Mouse (Mus musculus): Measurements from ENCODE around the gene Wnk1.
"Not testable (repeated sequence)": the region's sequence is repeated elsewhere in the genome, so short reads cannot be mapped to it uniquely, and the experiment has no call there.

Wnk1 gene

DNA sequence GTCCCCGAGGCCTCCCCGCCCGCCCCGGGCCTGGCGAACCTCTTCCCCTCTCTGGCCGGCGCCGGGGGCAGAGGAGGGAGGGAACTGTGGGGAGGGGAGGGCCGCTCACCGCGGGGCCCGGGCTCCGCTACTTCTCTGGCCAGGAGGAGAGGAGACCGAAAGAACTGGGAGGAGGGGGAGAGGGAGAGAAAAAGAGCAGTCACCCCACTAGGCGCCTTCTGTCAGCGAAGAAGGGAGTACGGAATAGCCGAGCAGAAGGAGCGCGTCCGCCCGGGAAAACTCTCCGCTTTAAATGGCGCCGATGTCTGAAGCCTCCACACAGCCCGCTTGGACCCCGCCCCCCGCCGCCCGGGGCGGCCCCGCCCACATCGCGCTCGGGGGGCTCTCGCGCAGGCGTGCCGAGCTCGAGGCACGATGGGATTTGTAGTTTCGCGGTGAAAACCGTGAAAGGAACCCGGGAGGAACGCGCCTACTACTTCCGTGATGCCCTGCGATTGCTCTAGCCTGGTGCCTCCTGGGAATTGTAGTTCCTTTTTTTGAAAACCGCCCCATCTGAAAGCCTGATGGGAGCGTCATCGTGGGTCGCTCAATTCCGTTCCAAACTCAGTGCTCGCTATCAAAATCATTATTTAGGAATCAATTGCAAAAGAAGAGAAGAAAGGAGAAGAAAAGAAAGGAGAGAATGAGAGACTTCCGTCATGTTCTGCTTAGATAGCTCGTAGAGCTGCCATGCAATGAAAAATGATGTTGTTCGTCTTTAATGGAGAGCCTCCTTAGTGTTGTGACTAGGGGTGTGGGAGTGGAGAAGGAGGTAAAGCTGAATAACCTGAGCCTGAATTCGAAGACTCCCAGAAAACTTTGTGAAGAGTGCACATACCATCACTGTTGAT, at the start of gene Wnk1:
TSS of gene Wnk1 (minus strand) at position 307 of the 890 bp plus-strand sequence.
- DNase-seq (ENCODE audit: low read depth), result peak; percentile 99

DNA sequence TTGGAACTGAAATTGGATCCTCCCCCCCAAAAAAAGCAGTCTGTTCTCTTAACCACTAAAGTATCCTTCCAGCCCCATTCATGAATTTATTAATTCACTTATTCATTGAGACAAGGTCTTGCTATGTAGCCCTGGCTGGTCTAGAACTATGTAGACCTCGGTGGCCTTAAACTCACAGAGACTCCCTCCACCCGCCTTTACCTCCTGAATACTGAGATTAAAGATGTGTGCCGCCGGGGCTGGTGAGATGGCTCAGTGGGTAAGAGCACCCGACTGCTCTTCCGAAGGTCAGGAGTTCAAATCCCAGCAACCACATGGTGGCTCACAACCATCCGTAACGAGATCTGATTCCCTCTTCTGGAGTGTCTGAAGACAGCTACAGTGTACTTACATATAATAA, 48.6 kb upstream of the Wnk1 start:
- DNase-seq (ENCODE audit: low read depth), result not testable (repeated sequence)

DNA sequence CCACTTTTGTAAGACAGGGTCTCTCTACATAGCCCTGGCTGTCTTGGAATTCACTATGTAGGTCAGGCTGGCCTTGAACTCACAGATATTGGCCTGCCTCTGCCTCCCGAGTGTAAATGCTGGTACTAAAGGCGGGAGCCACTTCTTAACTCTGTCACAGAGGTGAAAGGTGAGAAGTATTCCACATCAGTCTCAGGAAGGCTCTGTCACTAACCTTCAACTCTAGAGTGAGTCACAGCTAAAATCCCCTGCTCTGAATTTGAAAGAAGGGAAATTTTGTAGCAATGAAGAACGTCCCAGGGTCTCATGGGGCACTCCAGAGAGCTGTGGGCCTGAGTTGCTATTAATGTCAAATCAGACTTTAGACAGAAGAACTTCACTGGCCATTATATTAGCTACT, 47.4 kb upstream of the Wnk1 start:
- peak; percentile 75 for DNase-seq (ENCODE audit: low read depth)

DNA sequence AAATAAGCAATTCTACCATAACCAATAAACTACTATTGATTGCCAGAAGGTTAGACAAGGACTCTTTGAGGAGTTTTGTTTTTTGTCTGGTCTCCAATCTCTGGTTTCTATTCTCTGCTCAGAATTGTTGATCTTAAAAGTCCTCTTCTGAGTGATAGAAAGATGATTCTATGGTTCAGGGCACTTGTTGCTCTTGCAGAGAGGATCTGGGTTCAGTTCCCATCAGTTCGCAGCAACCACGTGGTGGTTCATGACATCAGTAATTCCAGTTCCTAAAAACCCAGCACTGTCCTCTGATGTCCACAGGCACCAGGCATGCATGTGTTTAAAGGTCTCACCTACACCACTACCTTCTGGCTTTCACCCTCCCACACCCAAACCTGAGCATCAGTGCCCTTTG, 46.5 kb upstream of the Wnk1 start:
- peak; percentile 55 for DNase-seq (ENCODE audit: low read depth)

DNA sequence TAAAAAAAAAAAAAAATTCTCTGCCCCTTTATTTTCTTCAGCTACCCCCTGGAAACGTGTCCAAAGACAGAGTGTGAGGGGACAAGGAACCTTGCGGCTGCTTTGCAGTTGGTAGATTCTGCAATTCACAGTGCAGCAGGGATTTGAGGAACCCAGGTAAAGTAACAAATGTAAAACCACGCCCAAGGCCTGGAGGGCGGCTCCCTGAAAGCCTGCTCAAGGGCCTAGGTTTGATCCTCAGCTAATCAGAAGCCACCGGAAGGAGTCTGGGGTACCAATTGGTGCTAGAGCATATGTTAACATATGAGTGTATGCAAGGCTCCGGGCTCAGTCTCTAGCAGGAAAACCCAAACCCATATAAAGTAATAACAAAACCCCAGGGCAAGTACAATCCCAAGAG, 45.0 kb upstream of the Wnk1 start:
- DNase-seq (ENCODE audit: low read depth), result peak; percentile 90

DNA sequence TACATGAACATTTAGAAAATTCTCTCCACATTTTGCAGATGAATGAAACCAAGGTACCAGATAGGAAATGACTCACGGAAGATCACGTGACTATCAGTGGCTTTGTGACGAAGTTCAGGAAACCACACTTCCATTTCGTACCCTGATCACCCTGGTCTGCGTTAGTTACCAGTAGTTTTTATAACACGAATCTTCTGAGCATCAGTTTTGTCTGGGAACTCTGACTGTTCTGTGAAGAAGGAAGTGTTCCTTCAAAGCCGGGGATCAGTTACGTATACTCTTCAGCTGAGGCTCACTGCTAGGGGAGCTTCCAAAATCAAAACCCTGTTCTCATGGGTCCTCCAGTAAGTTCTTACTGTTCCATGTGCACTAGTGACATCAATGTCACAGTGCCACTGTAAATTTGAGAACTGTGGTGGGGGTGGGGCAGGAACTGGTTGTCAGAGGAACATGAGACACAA, 44.5 kb upstream of the Wnk1 start:
- peak; percentile 98 for DNase-seq (ENCODE audit: low read depth)

DNA sequence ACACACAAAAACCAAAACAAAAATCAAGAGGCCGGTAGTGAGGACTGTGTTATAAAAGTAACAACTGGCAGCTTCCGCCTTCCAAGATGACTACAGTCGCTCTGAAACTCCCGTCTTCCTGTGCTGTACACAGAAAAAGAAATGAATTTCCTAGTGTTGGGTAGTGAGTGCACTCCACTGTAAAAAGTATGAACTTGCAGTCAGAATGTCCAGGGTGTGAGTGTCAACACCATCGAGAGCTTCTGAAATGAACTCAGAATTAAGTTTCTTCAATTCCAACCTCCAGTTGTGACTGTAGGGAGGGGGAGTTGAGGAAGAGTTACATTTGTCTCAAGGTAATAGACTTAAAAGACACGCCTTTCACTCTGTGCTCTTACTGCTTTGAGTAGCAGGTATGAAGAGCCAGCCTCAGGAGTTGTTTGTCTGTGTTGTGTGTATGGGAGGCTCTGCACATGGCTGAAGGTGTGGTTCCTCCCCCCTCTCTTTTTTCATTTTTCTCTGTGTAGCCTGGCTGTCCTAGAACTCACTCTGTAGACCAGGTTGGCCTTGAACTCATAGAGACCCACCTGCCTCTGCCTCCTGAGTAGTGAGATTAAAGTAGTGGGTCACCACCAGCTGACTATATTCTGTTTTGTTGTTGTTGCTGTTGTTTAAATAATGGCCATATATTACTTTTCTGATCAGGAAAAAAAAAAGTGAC, 43.9 kb upstream of the Wnk1 start:
- peak; percentile 87 for DNase-seq (ENCODE audit: low read depth)

DNA sequence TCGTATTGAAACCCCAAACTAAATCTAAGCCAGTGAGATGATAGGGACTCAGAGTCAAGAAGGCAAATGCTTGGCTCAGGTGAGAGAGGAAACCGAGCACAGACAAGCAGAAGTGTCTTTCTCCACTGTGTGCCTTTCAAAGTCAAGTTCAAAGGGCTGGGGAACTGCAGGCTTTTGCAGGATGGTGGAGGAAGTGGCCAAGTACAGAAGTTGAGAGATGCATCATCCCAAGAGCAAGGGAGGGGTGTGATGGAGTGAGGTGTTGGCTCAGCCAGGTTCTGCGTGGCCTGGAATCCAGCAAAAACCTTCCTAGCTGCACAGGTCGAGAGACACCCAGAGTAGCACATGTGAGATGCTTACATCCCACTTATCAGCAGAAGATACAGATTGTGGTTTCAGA, 43.0 kb upstream of the Wnk1 start:
- DNase-seq (ENCODE audit: low read depth), result peak; percentile 80

DNA sequence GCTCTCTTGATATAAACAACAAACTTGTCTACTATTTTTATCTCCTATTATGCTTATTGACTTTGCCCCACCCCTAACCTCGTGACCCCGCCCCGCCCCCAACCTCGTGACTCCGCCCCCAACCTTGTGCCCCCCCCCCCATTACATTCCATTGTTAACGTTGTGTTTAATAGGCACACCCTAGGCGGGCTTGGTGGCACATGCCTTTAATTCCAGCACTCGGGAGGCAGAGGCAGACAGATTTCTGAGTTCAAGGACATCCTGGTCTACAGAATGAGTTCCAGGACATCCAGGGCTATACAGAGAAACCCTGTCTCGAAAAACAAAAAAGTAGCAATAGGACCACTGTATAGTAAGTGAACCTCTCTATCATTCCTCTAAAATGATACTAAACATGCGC, 41.1 kb upstream of the Wnk1 start:
- no peak for DNase-seq (ENCODE audit: low read depth)

DNA sequence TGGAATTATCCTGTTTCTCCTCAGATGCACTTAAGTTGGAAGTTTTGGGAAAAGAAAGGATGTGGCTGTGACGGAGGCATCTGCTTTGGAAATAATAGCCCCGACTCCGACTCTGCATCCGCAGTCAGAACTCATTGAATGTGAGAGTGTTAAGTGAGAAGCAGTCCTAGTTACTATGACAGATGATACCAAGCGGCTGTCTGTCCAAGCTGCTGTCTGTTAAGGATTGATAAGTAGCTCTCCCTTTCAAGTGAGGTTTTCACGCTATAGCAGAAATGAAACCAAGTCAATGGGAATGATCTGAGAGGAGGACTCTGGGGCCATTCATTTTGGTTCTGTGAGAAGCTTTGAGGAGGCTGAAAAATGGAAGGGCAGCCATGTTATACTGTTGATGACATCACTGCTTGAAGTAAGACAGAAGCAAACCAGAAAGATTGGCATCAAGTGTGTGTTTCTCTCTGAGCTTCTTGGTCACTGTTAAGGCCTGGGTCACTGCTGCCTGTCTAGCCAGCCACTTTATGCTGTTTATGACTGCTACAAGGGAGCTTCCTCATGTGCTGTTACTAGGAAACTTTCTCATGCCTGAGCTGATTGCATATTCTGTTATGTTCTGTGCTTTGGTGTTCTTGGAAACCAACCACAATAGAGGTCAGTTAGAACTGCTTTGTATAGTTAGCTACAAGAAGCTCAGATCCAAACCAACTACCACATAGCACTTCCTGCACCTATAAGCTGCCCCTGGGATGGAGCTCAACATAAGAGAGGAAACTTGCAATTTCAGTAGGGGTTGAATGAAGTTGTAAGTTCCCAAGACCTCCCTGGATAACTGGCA, 38.4 kb upstream of the Wnk1 start:
- peak; percentile 59 for DNase-seq (ENCODE audit: low read depth)

DNA sequence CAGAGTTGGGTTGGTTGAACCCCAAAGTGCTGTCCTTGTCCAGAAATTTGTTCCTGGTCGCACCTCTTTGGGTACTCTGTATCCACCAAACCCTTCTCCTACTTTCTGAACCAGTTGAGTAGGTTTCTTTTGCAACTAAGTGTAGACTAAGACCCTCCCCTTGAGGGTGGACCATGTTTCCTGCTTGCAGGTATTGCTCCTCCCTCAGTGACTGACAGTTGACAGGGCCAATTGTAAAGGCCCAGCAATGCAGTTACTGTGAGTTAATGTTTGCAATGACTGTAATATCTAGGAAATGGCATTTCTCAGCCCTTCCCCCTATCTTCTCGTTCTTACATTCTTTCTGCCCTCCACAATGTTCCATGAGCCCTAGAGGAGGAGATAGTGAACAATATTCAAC, 34.2 kb upstream of the Wnk1 start:
- DNase-seq (ENCODE audit: low read depth), result peak; percentile 71

DNA sequence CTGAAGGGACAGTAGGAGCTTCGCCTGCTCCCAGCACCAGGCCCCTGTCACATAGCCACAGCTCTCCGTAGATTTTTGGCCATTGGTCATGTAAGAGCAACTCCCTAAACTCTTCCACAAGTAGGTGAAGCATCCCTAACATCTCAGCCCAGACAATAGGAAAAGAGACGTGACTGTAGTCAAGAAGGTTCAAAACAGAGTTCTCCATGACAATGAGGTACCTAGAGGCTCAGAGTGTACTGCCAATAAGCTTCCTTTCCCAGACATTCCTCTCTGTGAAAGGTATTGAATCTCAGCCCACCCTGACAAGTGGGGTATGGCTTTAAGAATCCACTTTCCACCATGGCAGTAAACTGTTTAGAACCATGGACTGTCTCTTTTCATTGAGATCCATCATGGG, 31.1 kb upstream of the Wnk1 start:
- no peak for DNase-seq (ENCODE audit: low read depth)

DNA sequence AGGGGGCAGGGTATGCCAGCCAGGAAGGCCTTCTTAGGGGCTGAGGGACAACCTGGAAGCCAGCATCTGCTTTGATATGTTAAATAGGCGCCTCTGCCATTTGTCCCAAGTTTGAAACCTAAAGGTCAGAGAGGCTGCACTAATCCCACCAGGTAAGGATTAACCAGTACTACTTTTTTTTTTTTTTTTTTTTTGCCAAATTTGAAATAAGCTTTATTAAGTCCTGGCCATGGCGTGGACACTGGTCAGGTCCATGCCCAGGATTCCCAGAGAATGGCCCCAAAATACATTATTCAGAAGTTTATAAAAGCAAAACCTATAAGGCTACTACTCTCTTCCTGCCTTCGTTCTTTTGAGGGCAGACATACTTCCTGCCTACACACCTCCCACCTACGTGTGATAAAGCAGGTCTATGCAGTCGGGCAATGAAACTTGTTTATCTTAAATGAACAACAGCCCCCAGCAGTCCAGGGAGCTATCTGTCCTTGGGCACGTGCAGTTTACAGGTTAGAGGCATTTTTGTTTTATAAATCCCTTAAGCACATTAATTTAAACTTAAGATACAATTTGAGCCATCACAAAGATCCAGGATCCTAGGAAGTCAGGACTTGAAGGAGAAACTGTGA, 27.2 kb upstream of the Wnk1 start:
- peak; percentile 78 for DNase-seq (ENCODE audit: low read depth)

DNA sequence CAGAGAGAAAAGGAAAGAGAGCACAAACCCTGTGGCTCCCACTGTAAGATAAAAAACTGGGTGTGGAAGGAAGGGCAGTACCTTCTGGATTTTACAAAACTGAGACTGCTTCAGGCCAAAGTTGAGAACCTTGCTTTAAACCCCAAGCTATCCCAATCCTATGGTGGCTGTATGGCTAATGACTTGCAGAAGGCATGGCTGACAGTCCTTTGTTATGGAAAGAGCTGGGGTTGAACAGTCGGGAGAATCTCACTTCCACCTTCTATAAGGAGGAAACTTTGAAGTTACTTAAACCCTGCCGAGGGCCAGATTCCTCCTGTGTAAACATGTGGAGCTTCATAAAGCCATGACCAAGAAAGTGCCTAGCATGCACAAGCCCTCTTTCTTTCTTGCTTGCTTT, 26.2 kb upstream of the Wnk1 start:
- peak; percentile 42 for DNase-seq (ENCODE audit: low read depth)

DNA sequence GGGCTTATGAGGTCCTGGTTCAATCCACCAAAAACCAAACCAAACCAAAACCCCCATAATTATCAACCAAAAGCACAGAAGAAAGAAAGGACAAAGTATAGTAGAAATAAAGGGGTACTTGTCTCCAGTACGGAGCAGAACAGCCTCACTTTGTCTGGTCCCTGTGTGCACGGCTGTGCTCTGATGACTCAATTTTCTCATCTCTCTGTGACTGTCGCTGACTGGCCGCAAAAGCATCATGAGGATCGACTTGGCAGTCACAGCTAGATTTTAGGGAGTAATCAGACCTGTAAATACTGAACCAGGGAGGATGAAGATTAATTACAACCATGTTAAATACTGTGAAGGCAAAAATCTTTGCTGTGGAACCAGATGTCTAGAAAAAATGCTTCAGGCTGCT, 24.5 kb upstream of the Wnk1 start:
- no peak for DNase-seq (ENCODE audit: low read depth)

DNA sequence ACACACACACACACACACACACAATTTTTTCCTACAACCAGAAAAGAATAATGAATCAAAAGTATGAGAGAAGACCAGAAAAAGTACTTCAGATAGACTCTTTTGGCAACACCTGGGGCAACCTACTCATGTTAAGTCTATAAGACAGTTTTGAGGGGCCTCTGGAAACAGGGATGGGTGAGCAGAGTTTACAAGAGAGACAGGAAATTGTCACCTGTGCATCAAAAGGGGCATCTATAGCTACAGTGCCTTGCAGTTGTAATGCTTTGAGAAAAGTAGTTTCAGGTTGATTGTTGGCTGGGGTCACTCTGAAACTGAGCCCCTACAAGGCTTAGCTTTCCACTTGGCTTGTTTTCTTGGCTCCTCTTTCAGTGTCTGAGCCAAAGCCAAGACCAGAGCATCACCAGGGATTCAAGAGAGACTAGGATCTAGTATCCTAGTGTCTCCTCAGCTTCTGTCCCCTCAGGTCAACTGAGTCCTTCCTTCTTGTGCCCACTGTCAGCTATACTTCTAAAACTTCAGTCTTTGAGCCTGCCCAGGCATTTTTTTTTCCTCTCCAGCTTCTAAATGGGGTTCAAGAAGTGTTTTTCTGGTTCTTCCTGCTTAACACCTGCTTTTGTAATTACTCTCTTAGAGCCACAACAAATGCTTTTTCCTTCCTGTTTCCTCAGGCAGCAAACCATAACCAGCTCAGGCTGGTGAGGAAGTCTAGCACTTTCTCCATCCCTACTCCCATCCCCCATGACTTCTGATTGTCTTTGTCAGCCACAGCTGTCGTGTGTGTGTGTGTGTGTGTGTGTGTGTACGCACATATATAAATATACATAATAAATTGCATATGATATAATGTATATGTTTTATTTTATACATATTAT, 17.4 kb upstream of the Wnk1 start:
- DNase-seq (ENCODE audit: low read depth), result peak; percentile 53

DNA sequence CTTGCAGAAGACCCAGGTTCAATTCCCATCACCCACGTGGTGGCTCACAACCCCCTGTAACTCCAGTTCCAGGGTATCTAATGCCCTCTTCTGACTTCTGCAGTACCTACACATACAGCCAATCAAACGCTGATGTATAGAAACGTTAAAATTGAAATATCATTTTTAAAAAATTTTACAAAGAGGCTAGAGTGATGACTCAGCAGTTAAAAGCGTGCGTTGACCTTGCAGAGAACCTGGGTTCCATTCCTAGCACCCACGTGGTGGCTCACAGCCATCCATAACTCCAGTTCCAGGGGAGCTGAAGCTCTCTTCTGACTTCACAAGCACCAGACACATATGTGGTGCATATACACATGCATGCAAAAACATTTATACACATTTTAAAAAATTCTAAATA, 15.9 kb upstream of the Wnk1 start:
- DNase-seq (ENCODE audit: low read depth), result no peak

DNA sequence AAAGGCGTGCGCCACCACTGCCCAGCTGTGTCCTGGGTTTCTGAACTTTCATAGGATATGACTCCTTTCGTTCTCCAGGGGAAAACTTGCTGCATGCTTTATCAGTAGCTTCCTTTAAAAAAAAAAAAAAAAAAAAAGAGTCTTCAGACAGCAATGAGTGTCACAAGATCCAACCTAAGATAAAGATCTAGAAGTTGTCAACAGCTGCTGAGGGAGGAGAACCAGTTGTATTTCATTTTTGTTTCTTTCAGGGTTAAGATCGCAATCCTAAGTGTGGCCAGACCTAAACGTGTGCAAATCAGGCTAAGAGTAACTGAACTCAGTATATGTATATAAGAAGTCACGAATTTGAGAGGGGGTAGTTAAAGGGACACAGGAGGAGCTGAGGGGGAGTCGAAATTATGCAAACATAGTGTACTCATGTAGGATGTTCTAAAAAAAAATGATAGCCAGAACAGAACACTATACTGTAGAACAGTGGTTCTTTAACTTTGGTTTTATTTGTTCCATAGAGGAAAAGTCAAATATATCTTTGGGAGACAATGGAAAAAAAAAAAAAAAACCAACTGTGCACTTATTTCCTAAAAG, 9.3 kb upstream of the Wnk1 start:
- peak; percentile 71 for DNase-seq (ENCODE audit: low read depth)

DNA sequence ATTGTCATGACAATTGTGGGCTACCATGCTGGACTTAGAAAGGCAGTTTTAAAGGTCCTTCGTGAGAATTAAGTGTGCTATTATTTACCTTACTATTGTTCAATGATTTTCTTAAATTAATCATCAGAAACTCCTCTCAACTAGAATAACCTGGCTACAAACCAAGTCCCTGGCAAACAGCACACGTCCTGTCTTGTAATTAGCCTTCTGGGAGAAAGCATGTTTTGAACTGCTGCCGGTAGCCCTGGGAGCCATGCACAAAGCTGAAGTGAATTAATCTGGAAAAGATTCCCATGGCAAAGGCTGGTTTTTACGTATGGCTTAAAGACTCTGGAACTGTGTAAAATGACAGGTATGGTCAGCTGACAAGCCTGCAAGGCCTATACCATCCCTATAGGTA, 6.9 kb upstream of the Wnk1 start:
- no peak for DNase-seq (ENCODE audit: low read depth)

DNA sequence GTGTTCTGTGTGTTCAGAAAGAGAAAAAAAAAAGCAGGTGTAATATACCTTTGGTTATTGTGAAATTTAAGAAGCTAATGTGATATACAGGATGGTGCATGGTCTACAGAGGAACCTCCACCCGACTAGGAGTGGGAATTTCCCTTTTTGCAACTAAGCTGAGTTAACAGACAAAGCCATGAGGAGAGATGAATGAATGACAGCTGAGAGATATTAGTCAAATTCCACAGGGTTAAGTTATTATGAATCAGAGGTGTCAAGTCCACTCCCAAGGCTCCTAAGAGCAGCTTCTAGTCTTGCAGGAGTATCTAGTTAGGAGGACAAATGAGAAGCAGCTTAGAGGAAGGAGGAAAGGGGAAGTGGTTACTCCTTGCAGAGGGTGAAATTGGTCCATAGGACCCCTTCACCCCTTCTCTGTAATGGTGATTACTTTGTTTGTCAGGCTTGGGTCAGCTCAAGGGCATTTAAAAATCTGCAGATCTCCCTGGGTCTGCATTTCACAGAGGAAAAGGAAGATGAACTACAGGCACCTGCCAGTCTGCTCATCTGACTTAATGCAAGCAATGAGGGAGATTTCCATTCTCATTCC, 4.3 kb upstream of the Wnk1 start:
- DNase-seq (ENCODE audit: low read depth), result peak; percentile 64
